ENCODE assay signal across 10 mouse cellular contexts in the genomic region with DNA sequence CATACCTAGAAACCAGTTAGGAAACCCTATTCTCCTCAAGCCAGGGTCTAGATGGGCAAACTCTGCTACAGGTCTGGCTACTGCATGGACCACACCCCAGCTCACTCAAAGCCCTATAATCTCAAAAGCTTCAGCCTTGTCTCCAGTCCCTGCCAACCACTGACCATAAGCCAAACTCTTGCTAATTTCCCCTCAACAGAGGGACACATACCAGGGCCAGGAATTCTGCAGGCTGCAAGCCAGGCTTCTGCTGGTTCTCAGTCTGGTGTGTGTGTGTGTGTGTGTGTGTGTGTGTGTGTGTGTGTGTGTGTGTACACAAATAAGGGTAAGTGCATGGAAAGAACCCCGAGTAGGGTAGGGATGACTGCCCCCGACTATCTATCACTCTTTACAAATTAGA. TPM values are rescaled to one million over a fixed set of nuclear protein-coding genes. Genes with fewer than 3 reads are reported as not detected.
DNase-seq lines count a peak whose midpoint lies in the region; ATAC-seq lines count a peak whose summit lies in the region.
"Had no signal": no experiment of that assay in that cellular context is flagged by ENCODE, and none has a peak within 500 bp of the region (broad histone marks: within the 10 kb centered on the region; RNA-seq: fewer than 3 reads in every experiment).

No protein-coding gene starts in this region.

- no peak overlapping the region; the same call in 1 of the 2 replicates for H3K4me2 ChIP-seq in hindbrain, embryonic 11.5 days (replicated peaks; ENCODE audit: low read depth, low read length)
- peak overlapping the region; percentile 44 for H3K4me2 ChIP-seq in forebrain, embryonic 16.5 days (ENCODE audit: low read length)
- peak overlapping the region; percentile 62 for H3K4me2 ChIP-seq in midbrain, embryonic 15.5 days

- WGBS in hindbrain, embryonic 10.5 days = 93% methylated on average over 2 of the region's 2 CpGs
- 83% methylated on average over 2 of the region's 2 CpGs for WGBS in hindbrain, embryonic 11.5 days
- 48% methylated on average over 2 of the region's 2 CpGs for WGBS in forebrain, embryonic 16.5 days
- WGBS in midbrain, embryonic 15.5 days = 79% methylated on average over 2 of the region's 2 CpGs

- no peaks in the 10 kb centered on the region for H3K36me3 ChIP-seq in hindbrain, embryonic 10.5 days
- no peaks in the 10 kb centered on the region for H3K36me3 ChIP-seq in hindbrain, embryonic 11.5 days (ENCODE audit: control insufficient read depth, insufficient read depth, low read length)
- no peaks in the 10 kb centered on the region for H3K36me3 ChIP-seq in forebrain, embryonic 16.5 days (ENCODE audit: control insufficient read depth, insufficient read depth)
- no peaks in the 10 kb centered on the region for H3K36me3 ChIP-seq in midbrain, embryonic 15.5 days (replicated peaks)

- H3K9ac ChIP-seq in hindbrain, embryonic 11.5 days (ENCODE audit: low read depth, low read length) = no peak overlapping the region
- no peak overlapping the region for H3K9ac ChIP-seq in forebrain, embryonic 16.5 days (replicated peaks; ENCODE audit: low read depth, low read length)
- no peak overlapping the region for H3K9ac ChIP-seq in midbrain, embryonic 15.5 days

- no peak overlapping the region for H3K27ac ChIP-seq in hindbrain, embryonic 10.5 days
- no peak overlapping the region for H3K27ac ChIP-seq in hindbrain, embryonic 11.5 days (ENCODE audit: low read depth, low read length)
- no peak overlapping the region for H3K27ac ChIP-seq in forebrain, embryonic 16.5 days (ENCODE audit: low read length)
- no peak overlapping the region for H3K27ac ChIP-seq in midbrain, embryonic 15.5 days

- DNase-seq in hindbrain, embryonic 10.5 days (ENCODE audit: low spot score) = no peak
- no peak for DNase-seq in hindbrain, embryonic 11.5 days (ENCODE audit: low spot score)
- DNase-seq in cerebellum, adult 11 months = peak; percentile 72
- no peak for DNase-seq in ovary, postnatal 14 days (ENCODE audit: low spot score)
- no peak for DNase-seq in kidney, adult 11 months
- DNase-seq in adrenal gland, adult 18-20 months (ENCODE audit: low spot score in 2 of 2) = no peak
- DNase-seq: gastrocnemius, postnatal 14 days had no signal

- H3K4me3 ChIP-seq in hindbrain, embryonic 10.5 days = peak overlapping the region; percentile 9; the same call in 1 of the 2 replicates
- H3K4me3 ChIP-seq in hindbrain, embryonic 11.5 days (ENCODE audit: low read depth, low read length) = no peak overlapping the region
- H3K4me3 ChIP-seq in forebrain, embryonic 16.5 days (replicated peaks; ENCODE audit: low read length) = no peak overlapping the region
- H3K4me3 ChIP-seq in midbrain, embryonic 15.5 days = peak overlapping the region; percentile 61

- no peak for ATAC-seq in hindbrain, embryonic 11.5 days (ENCODE audit: low FRiP score)
- no peak for ATAC-seq in forebrain, embryonic 16.5 days
- no peak for ATAC-seq in midbrain, embryonic 15.5 days (replicated peaks)

- H3K9me3 ChIP-seq in hindbrain, embryonic 10.5 days = no peaks in the 10 kb centered on the region
- no peaks in the 10 kb centered on the region for H3K9me3 ChIP-seq in hindbrain, embryonic 11.5 days (ENCODE audit: control insufficient read depth, low read length)
- H3K9me3 ChIP-seq in forebrain, embryonic 16.5 days (ENCODE audit: control insufficient read depth, low read length) = no peaks in the 10 kb centered on the region
- no peaks in the 10 kb centered on the region for H3K9me3 ChIP-seq in midbrain, embryonic 15.5 days

- H3K4me1 ChIP-seq in hindbrain, embryonic 10.5 days (replicated peaks) = peaks cover 26% of the 10 kb centered on the region
- H3K4me1 ChIP-seq in hindbrain, embryonic 11.5 days (replicated peaks; ENCODE audit: control insufficient read depth, insufficient read depth, low read length) = no peaks in the 10 kb centered on the region
- peaks cover 15% of the 10 kb centered on the region for H3K4me1 ChIP-seq in forebrain, embryonic 16.5 days (replicated peaks; ENCODE audit: control insufficient read depth, insufficient read depth, low read length)
- H3K4me1 ChIP-seq in midbrain, embryonic 15.5 days = peaks cover 26% of the 10 kb centered on the region

- peaks cover 93% of the 10 kb centered on the region for H3K27me3 ChIP-seq in hindbrain, embryonic 10.5 days (ENCODE audit: insufficient read depth, poor library complexity, severe bottlenecking)
- H3K27me3 ChIP-seq in hindbrain, embryonic 11.5 days (ENCODE audit: control insufficient read depth, insufficient read depth, low read length) = peaks cover 22% of the 10 kb centered on the region
- peaks cover 4% of the 10 kb centered on the region; the same call in 1 of the 2 replicates for H3K27me3 ChIP-seq in forebrain, embryonic 16.5 days (replicated peaks; ENCODE audit: control insufficient read depth, insufficient read depth, low read length)
- peaks cover 24% of the 10 kb centered on the region for H3K27me3 ChIP-seq in midbrain, embryonic 15.5 days (replicated peaks)

RNA-seq across cellular contexts. Expression of a gene that starts 2.1 kb away (rescaled TPM):
- 4.5 and 7.6 TPM in 2 replicates for polyA plus RNA-seq in hindbrain, embryonic 10.5 days (2016; fragmentation: Nextera tagmentation; extraction: Ambion mirVana)
- polyA plus RNA-seq in hindbrain, embryonic 11.5 days (2014; fragmentation: Nextera tagmentation; extraction: Ambion mirVana) = 4.7 and 7.2 TPM in 2 replicates
- polyA plus RNA-seq in forebrain, embryonic 16.5 days (2015; fragmentation: Nextera tagmentation; extraction: Ambion mirVana) = 10.1 and 11.1 TPM in 2 replicates
- 11.1 and 13.6 TPM in 2 replicates for polyA plus RNA-seq in midbrain, embryonic 15.5 days (2015; fragmentation: Nextera tagmentation; extraction: Ambion mirVana)
- 1 to 10 TPM; 1.1 to 1.5 TPM for total RNA-seq in adrenal gland, adult 18-20 months (2021)
- total RNA-seq: hematopoietic stem cell, adult 5-6 weeks had no signal

RNA-seq across cellular contexts. Expression of a gene that starts 24.2 kb away (rescaled TPM):
- polyA plus RNA-seq in hindbrain, embryonic 10.5 days (2016; fragmentation: Nextera tagmentation; extraction: Ambion mirVana) = 33.4 and 39.6 TPM in 2 replicates
- polyA plus RNA-seq in hindbrain, embryonic 11.5 days (2014; fragmentation: Nextera tagmentation; extraction: Ambion mirVana) = 29.4 and 38.5 TPM in 2 replicates
- 49.2 and 60.6 TPM in 2 replicates for polyA plus RNA-seq in forebrain, embryonic 16.5 days (2015; fragmentation: Nextera tagmentation; extraction: Ambion mirVana)
- polyA plus RNA-seq in midbrain, embryonic 15.5 days (2015; fragmentation: Nextera tagmentation; extraction: Ambion mirVana) = 58.7 and 60.4 TPM in 2 replicates
- total RNA-seq in adrenal gland, adult 18-20 months (2021) = 10 to 100 TPM; 47.9 to 52.8 TPM

RNA-seq across cellular contexts. Expression of a gene that starts 39.1 kb away (rescaled TPM):
- 15.6 and 15.7 TPM in 2 replicates for polyA plus RNA-seq in hindbrain, embryonic 10.5 days (2016; fragmentation: Nextera tagmentation; extraction: Ambion mirVana)
- 15.5 and 16.2 TPM in 2 replicates for polyA plus RNA-seq in hindbrain, embryonic 11.5 days (2014; fragmentation: Nextera tagmentation; extraction: Ambion mirVana)
- polyA plus RNA-seq in forebrain, embryonic 16.5 days (2015; fragmentation: Nextera tagmentation; extraction: Ambion mirVana) = 27.3 and 35.1 TPM in 2 replicates
- 33.3 and 38.9 TPM in 2 replicates for polyA plus RNA-seq in midbrain, embryonic 15.5 days (2015; fragmentation: Nextera tagmentation; extraction: Ambion mirVana)
- 1 to 10 TPM; 8.9 to 9.1 TPM for total RNA-seq in adrenal gland, adult 18-20 months (2021)

Comparison
In these comparisons a context has a peak if more than half of its experiments do, and no peak if none do; other contexts are left out.
1. H3K4me3 ChIP-seq: peak in hindbrain, embryonic 10.5 days (single experiment) and midbrain, embryonic 15.5 days (single experiment); none in hindbrain, embryonic 11.5 days (single experiment) and forebrain, embryonic 16.5 days (single experiment).